23 mouse cellular contexts compared by ENCODE assay signal in genomic region chr3:41180911-41181310, GRCm38 (mm10).
DNase-seq lines count a peak whose midpoint lies in the region; ATAC-seq and TF ChIP-seq lines count a peak whose summit lies in the region.
"Had no signal": no experiment of that assay in that cellular context is flagged by ENCODE, and none has a peak within 500 bp of the region (broad histone marks: within the 10 kb centered on the region; RNA-seq: fewer than 3 reads in every experiment).

No protein-coding gene starts in this region.

- no peak overlapping the region for H3K4me3 ChIP-seq in heart, adult 2 months
- H3K4me3 ChIP-seq in heart, embryonic 12.5 days = no peak overlapping the region
- H3K4me3 ChIP-seq: embryonic facial prominence, embryonic 15.5 days; hindbrain, embryonic 12.5 days; liver, embryonic 15.5 days; midbrain, embryonic 10.5 days had no signal

- no peaks in the 10 kb centered on the region for H3K79me2 ChIP-seq in heart, adult 2 months (replicated peaks; ENCODE audit: control insufficient read depth, insufficient read depth, low read length)

- H3K9me3 ChIP-seq in heart, embryonic 12.5 days (replicated peaks) = no peaks in the 10 kb centered on the region
- H3K9me3 ChIP-seq: embryonic facial prominence, embryonic 15.5 days; G1E; hindbrain, embryonic 12.5 days; liver, embryonic 15.5 days; midbrain, embryonic 10.5 days had no signal

- H3K27me3 ChIP-seq in heart, adult 2 months (ENCODE audit: control insufficient read depth, insufficient read depth, low read length) = no peaks in the 10 kb centered on the region
- no peaks in the 10 kb centered on the region for H3K27me3 ChIP-seq in heart, embryonic 12.5 days (replicated peaks)
- H3K27me3 ChIP-seq: CH12.LX; embryonic facial prominence, embryonic 15.5 days; hindbrain, embryonic 12.5 days; Patski had no signal

- no peaks in the 10 kb centered on the region for H3K4me1 ChIP-seq in heart, adult 2 months (ENCODE audit: control insufficient read depth, insufficient read depth, low read length)
- H3K4me1 ChIP-seq in heart, embryonic 12.5 days (replicated peaks) = peaks cover 42% of the 10 kb centered on the region

- no peak overlapping the region for H3K9ac ChIP-seq in heart, adult 2 months (ENCODE audit: low read depth, low read length)
- H3K9ac ChIP-seq in heart, embryonic 12.5 days = no peak overlapping the region
- H3K9ac ChIP-seq: embryonic facial prominence, embryonic 15.5 days; hindbrain, embryonic 12.5 days; liver, embryonic 15.5 days had no signal

- TF ChIP-seq POLR2A in heart, adult 2 months (IDR thresholded peaks at IDR 0.05; ENCODE audit: insufficient read depth, low read depth, low read length) = no peak

- TF ChIP-seq CTCF in heart, adult 2 months (IDR thresholded peaks at IDR 0.05) = no peak

- no peak overlapping the region for H3K4me2 ChIP-seq in heart, embryonic 12.5 days
- H3K4me2 ChIP-seq: embryonic facial prominence, embryonic 15.5 days; hindbrain, embryonic 12.5 days; liver, embryonic 15.5 days had no signal

- no peaks in the 10 kb centered on the region for H3K36me3 ChIP-seq in heart, adult 2 months (ENCODE audit: control insufficient read depth, insufficient read depth, low read length)
- no peaks in the 10 kb centered on the region for H3K36me3 ChIP-seq in heart, embryonic 12.5 days
- H3K36me3 ChIP-seq: embryonic facial prominence, embryonic 15.5 days; G1E; hindbrain, embryonic 12.5 days; liver, embryonic 15.5 days; midbrain, embryonic 10.5 days had no signal

- intact Hi-C loops in heart, adult 2 months (cut with DNase I) = loop anchor here (5.0 kb wide), 4 partner anchors 46 to 411 kb away; no protein-coding TSS in a partner anchor
- intact Hi-C loops in heart, postnatal 14 days (cut with DNase I) = loop anchor here (5.0 kb wide), 3 partner anchors 381 to 491 kb away; no protein-coding TSS in a partner anchor

- peak overlapping the region; percentile 31 for H3K27ac ChIP-seq in heart, adult 2 months
- 0 out of 2 replicates have a peak overlapping the region, but pooled peaks have one; percentile 9 for H3K27ac ChIP-seq in heart, embryonic 12.5 days (ENCODE audit: poor library complexity, severe bottlenecking)
- H3K27ac ChIP-seq: embryonic facial prominence, embryonic 15.5 days; hindbrain, embryonic 12.5 days; liver, embryonic 15.5 days; macrophage; midbrain, embryonic 10.5 days; stomach, postnatal 0 days had no signal

- DNase-seq in heart, adult 2 months = peak in 1 of 2 experiments; percentile 54
- DNase-seq in heart, postnatal 4 days = no peak
- peak; percentile 29 for DNase-seq in gastrocnemius, postnatal 10 days
- peak; percentile 12 to 20 for DNase-seq in heart, postnatal 14 days
- no peak for DNase-seq in urinary bladder, adult 18-20 months (ENCODE audit: low spot score in 2 of 2)
- DNase-seq: adrenal gland, adult 2 months; cerebellum, adult 11 months; cerebellum, adult 9-11 months; kidney, adult 18-20 months; kidney, postnatal 4 days; thymus, postnatal 14 days had no signal

- 52% methylated on average over 7 of the region's 7 CpGs for WGBS in heart, adult 2 months
- WGBS in heart, embryonic 12.5 days = 44% methylated on average over 7 of the region's 7 CpGs

- no peak for TF ChIP-seq EP300 in heart, adult 2 months (IDR thresholded peaks at IDR 0.05; ENCODE audit: insufficient read depth, low read depth, low read length)

- ATAC-seq in heart, embryonic 12.5 days (ENCODE audit: insufficient number of reproducible peaks, low FRiP score) = no peak
- no peak for ATAC-seq in CD4-positive, CD25-positive, alpha-beta regulatory T cell, adult 4 months
- ATAC-seq: forebrain, embryonic 14.5 days; Patski had no signal

Comparison
In these comparisons a context has a peak if more than half of its experiments do, and no peak if none do; other contexts are left out.
1. DNase-seq: peak in gastrocnemius, postnatal 10 days (single experiment) and heart, postnatal 14 days (2 of 2); none in heart, postnatal 4 days (single experiment) and urinary bladder, adult 18-20 months (0 of 2).